Mouse (Mus musculus) liver, embryonic 14.5 days (tissue): ENCODE data around the gene Synpo2l.

Experiments
- CTCF ChIP-seq: IDR thresholded peaks from 2 replicates; pipeline ENCODE4 v1.5.1; 2016; ENCODE audit warnings: antibody characterized with exemption, low read depth, control low read depth
- EP300 ChIP-seq: IDR thresholded peaks from 2 replicates; pipeline ENCODE4 v1.6.1; 2016; ENCODE audit warnings: antibody characterized with exemption, low read depth

- TF ChIP-seq CTCF (no peak), EP300 (no peak)
These were observed 30.2 kb downstream of the Synpo2l start for GRCm38 (mm10) chr14:20637818-20638574.
